Mouse (Mus musculus) lung, embryonic 16.5 days (tissue): ENCODE measurements at regions not wholly inside any gene's neighbourhood (a gene's known extent, or its start where the extent isn't known, plus 50 kb on each side); places are given as distances from the start of the nearest gene placed in this dataset.
A peak's percentile ranks its signal among the peaks of the same experiment; 100 is the strongest.

Experiments
- ATAC-seq: fragments of 200-750 bp; cut with Nextera tagmentation; 2 replicates; pipeline ENCODE4 v1.8.0; 2017; ENCODE audit warnings: low read depth, mild to moderate bottlenecking, moderate library complexity
- H3K27ac ChIP-seq: fragments of 300-500 bp; sonication (generic); 2 replicates; pipeline ENCODE4 v1.5.1; 2014; ENCODE audit warnings: mild to moderate bottlenecking, control low read depth, low read length
- H3K27me3 ChIP-seq: fragments of 300-500 bp; sonication (generic); 2 replicates; pipeline ENCODE4 v1.6.1; 2014; ENCODE audit warnings: low read depth, low read length, mixed read lengths; ENCODE audit not compliant: control insufficient read depth, insufficient read depth
- H3K36me3 ChIP-seq: fragments of 300-500 bp; sonication (generic); 2 replicates; pipeline ENCODE4 v1.6.1; 2014; ENCODE audit warnings: low read length; ENCODE audit not compliant: control insufficient read depth, insufficient read depth
- H3K4me1 ChIP-seq: fragments of 300-500 bp; sonication (generic); replicated peaks from 2 replicates; pipeline ENCODE4 v1.6.1; 2014; ENCODE audit warnings: low read length, mixed read lengths; ENCODE audit not compliant: control insufficient read depth, insufficient read depth
- H3K4me2 ChIP-seq: fragments of 300-500 bp; sonication (generic); 2 replicates; pipeline ENCODE4 v1.6.1; 2014; ENCODE audit warnings: low read depth, low read length, control low read depth
- H3K4me3 ChIP-seq: fragments of 300-500 bp; sonication (generic); 2 replicates; pipeline ENCODE4 v1.5.1; 2014; ENCODE audit warnings: mild to moderate bottlenecking, low read length, control low read depth
- H3K9ac ChIP-seq: fragments of 300-500 bp; sonication (generic); 2 replicates; pipeline ENCODE4 v1.6.1; 2014; ENCODE audit warnings: low read length, control low read depth
- H3K9me3 ChIP-seq: fragments of 300-500 bp; sonication (generic); 2 replicates; pipeline ENCODE4 v1.6.1; 2016; ENCODE audit warnings: low read length; ENCODE audit not compliant: control insufficient read depth
- WGBS: fragments of 180-500 bp; shearing (Covaris S2); extraction: QIAGEN DNeasy Blood & Tissue Kit; methylation state at CpG from one replicate; pipeline ENCODE4 v1.1.7; 2014; 5-methylcytosine and 5-hydroxymethylcytosine counted together

DNA sequence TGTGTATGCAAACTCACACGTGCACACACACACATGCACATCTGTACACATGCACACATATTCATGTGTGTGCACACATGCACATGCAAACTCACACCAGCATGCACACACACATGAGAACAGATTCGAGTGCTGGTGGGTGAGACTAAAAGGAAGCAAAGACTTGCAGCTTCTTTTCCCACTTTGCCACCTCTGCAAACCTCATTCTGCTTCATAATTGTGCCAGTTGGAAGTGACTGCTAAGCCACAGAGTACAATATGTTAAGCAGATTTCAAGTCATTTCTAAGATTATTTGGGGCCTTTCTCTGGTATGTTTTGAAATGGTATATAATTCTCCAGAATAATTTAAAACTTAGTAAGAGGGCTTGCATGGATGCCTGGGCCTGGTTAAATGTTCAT, 157.4 kb downstream of the Ankrd50 start:
- Histone ChIP-seq H3K9ac (no peak overlapping the region), H3K4me2 (no peak overlapping the region), H3K27ac (no peak overlapping the region), H3K4me3 (no peak overlapping the region), H3K4me1 (peaks cover 6% of the 10 kb centered on the region; the same call in 1 of the 2 replicates), H3K36me3 (no peaks in the 10 kb centered on the region), H3K9me3 (no peaks in the 10 kb centered on the region), H3K27me3 (no peaks in the 10 kb centered on the region)
- 77% methylated on average over 2 of the region's 2 CpGs for WGBS
- ATAC-seq, result no peak

DNA sequence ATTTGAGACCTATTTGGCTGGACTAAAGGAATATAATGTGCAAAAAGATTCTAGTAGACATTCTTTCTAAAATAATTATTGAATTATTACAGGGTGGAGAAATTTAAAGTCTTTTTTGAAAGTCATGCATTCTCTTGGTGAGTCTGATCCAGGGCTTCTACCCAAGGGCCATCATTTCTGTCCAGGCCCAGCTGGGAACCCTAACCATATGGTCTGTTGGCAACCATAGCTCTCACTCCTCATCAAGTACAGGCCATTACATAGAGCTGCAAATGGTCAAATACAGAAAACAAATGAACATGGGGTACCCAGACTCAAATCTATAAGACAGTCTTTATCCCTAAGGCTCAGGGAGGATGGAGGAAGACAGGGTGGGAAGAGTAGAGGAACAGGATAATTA, 158.4 kb downstream of the Ankrd50 start:
- Histone ChIP-seq H3K4me2 (no peak overlapping the region), H3K4me3 (no peak overlapping the region), H3K9me3 (no peaks in the 10 kb centered on the region), H3K4me1 (peaks cover 7% of the 10 kb centered on the region; the same call in 1 of the 2 replicates), H3K27ac (no peak overlapping the region), H3K27me3 (no peaks in the 10 kb centered on the region), H3K9ac (no peak overlapping the region), H3K36me3 (no peaks in the 10 kb centered on the region)
- ATAC-seq, result no peak

DNA sequence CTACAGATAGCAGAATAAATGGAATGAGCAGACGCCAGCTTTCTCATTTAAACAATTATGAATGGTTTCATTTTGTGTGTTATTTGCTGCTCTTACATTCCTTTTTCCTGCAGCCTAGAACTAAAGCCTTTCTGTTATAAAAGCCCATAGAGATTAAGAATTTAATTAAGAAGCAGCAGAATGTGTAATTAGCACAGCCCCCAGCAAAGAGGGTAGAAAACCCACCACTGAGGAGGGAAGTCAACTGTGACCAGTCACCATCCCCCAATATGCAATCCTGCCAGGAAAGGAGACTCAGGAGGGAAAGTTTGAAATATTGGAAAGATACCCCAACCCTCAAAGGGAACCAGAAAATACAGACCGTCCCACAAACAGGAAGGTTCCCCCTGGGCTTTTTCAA, 160.0 kb downstream of the Ankrd50 start:
- no peak for ATAC-seq
- Histone ChIP-seq H3K27me3 (no peaks in the 10 kb centered on the region), H3K9ac (no peak overlapping the region), H3K36me3 (no peaks in the 10 kb centered on the region), H3K27ac (no peak overlapping the region), H3K4me3 (no peak overlapping the region), H3K9me3 (no peaks in the 10 kb centered on the region), H3K4me1 (peaks cover 7% of the 10 kb centered on the region; the same call in 1 of the 2 replicates), H3K4me2 (no peak overlapping the region)
- 75% methylated on average over 2 of the region's 2 CpGs for WGBS

DNA sequence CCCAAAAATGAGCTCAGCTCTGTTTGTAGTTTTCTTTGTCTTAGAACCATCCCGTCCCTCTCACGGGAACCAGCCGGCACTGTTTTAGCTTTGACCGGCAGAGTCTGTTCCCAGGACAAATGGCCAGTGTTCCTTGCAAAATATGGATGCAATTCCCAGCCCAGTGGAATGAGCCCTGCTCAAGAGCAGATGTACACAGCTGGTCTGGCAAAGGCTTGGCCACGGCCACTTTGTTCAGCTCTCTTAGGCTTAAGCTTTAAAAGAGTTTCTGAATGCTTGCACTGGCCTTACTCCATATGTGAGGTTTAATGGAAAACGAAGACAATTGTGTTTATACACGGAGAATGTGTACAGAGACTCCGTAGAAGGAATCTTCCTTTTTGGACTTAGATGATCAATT, 162.2 kb downstream of the Ankrd50 start:
- ATAC-seq, result peak; percentile 92

DNA sequence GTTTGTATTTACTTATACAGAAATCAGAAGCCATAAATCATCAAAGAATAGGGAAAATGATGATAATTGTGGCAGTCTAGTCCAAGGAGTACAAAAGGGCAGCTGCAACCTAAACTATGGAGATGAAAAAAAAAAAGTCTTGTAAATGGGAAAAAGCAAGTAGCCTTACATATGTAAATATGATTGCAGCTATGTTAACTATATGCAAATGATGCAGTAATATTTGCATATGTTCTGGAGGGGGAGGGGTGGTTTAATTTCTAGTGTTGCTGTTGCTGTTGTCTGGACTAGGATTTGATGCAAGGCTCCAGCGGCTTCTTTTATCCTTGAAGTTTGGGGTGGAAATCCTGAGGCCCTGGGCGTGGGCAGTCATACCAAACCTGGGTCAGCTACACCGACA, 163.0 kb downstream of the Ankrd50 start:
- Histone ChIP-seq H3K9me3 (no peaks in the 10 kb centered on the region), H3K36me3 (no peaks in the 10 kb centered on the region), H3K27me3 (no peaks in the 10 kb centered on the region), H3K9ac (no peak overlapping the region), H3K27ac (0 out of 2 replicates have a peak overlapping the region, but pooled peaks have one; percentile 31), H3K4me1 (peaks cover 7% of the 10 kb centered on the region; the same call in 1 of the 2 replicates), H3K4me2 (no peak overlapping the region), H3K4me3 (no peak overlapping the region)
- 82% methylated on average over 3 of the region's 3 CpGs for WGBS
- no peak for ATAC-seq

More for the DNA sequence above, 162.2 kb downstream of the Ankrd50 start:
- no peak overlapping the region for H3K9ac ChIP-seq
- H3K4me2 ChIP-seq, result no peak overlapping the region
- no peaks in the 10 kb centered on the region for H3K27me3 ChIP-seq
- no peak overlapping the region for H3K4me3 ChIP-seq
- H3K9me3 ChIP-seq, result no peaks in the 10 kb centered on the region
- peaks cover 7% of the 10 kb centered on the region; the same call in 1 of the 2 replicates for H3K4me1 ChIP-seq
- H3K27ac ChIP-seq, result peak overlapping the region; percentile 76
- 37% methylated on average over 8 of the region's 8 CpGs for WGBS
- H3K36me3 ChIP-seq, result no peaks in the 10 kb centered on the region

DNA sequence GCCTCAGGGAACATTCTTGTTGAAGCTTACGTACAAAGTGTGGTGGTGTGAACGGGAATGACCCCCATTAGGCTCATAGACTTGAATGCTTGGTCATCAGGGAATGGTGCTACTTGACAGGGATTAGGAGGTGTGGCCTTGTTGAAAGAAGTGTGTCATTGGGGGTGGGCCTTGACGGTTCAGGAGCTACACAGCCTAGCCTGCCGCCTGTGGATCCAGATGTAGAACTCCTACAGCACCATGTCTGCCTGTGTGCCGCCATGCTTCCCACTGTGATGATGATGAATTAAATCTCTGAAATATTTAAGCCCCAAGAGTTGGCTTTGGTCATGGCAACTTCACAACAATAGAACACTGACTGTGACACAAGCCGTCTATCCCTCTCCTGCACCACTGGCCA, 163.6 kb downstream of the Ankrd50 start:
- ATAC-seq, result no peak
- Histone ChIP-seq H3K27me3 (no peaks in the 10 kb centered on the region), H3K27ac (no peak overlapping the region), H3K4me1 (peaks cover 7% of the 10 kb centered on the region; the same call in 1 of the 2 replicates), H3K4me2 (no peak overlapping the region), H3K9ac (no peak overlapping the region), H3K4me3 (no peak overlapping the region), H3K9me3 (no peaks in the 10 kb centered on the region), H3K36me3 (no peaks in the 10 kb centered on the region)
- 89% methylated on average over 6 of the region's 6 CpGs for WGBS

DNA sequence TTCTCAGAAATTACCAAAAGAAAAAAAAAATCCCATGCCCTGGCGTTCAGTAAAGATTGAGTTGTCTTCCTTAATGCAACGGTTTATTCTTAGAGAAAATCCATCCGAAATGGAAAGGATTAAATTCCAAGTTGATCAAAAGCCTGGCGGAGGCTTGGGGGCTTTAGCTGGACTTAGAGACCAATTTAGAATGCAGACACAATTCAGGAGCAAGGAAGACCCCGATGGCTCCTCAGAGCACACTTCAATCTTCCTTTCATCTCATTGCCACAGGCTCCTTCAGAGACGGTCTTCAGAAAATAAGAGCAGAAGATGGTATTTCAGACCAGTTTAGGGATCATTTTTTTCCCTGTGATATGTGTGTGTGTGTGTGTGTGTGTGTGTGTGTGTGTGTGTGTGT, 171.8 kb downstream of the Ankrd50 start:
- WGBS, result 71% methylated on average over 6 of the region's 6 CpGs
- ATAC-seq, result no peak
- Histone ChIP-seq H3K9ac (no peak overlapping the region), H3K27me3 (no peaks in the 10 kb centered on the region), H3K4me1 (peaks cover 3% of the 10 kb centered on the region; the same call in 1 of the 2 replicates), H3K27ac (no peak overlapping the region), H3K4me3 (no peak overlapping the region), H3K9me3 (no peaks in the 10 kb centered on the region), H3K36me3 (no peaks in the 10 kb centered on the region), H3K4me2 (no peak overlapping the region)

DNA sequence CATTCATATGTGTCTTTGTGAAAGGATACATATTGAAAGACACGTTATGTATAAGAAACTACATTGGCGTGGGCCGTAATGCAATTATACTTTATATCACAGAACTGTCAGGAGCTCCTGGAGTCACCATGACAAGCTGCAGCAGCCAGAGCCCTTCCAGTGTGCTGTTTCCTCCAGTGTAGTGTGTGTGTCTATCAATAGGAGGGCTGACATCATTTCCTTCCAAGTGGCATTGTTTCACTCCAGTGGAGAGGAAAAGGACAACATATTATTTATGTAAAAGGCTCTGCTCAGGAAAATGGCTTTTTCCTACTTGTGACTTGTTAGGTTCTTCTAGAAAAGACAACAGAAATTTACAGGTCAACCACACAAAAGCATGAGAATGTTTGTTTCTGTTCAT, 172.5 kb downstream of the Ankrd50 start:
- WGBS, result 61% methylated on average over 3 of the region's 3 CpGs
- Histone ChIP-seq H3K4me1 (peaks cover 3% of the 10 kb centered on the region; the same call in 1 of the 2 replicates), H3K4me2 (no peak overlapping the region), H3K27me3 (no peaks in the 10 kb centered on the region), H3K9ac (no peak overlapping the region), H3K27ac (peak overlapping the region; percentile 82; the same call in 1 of the 2 replicates), H3K9me3 (no peaks in the 10 kb centered on the region), H3K4me3 (no peak overlapping the region), H3K36me3 (no peaks in the 10 kb centered on the region)
- peak; percentile 84 for ATAC-seq

DNA sequence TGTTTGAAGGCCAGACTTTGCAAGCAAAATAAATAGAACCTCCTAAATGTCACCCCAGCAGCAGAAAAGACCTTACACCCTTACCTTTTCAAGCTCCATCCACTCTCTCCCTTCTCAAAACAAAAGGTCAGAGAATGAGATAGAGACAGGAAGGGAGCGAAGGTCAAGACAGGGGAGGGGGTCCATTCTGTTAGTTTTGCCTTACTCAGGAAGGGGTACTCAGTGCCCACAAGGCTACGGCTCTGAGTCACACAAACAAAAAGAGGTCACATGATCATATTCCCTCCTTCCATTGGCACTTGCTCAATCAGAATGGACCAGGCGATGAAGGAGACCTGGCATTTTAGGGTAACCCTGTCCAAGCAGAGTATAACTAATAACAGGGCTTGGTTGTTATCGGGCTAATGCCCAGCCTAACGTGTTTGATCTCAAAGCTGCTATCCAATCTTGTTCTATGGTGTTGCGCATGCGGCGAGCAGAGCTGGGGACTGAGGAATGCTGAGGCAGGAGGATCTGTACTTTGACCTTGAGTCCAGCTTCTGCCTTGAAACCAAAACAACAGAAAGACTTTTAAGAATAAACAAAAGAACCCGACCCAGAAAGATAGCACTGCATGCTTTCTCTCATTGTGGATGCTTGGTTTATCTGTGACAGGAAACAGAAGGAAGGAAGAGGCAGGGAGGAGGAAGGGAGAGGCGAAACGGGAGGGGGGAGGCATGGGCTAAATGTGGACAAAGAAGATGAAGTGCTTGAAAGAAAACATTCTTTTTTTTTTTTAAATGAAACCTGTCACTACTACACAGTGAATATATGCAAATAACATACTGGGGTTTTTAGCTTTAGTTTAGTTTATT, 184.5 kb downstream of the Ankrd50 start:
- Histone ChIP-seq H3K27ac (no peak overlapping the region), H3K9me3 (no peaks in the 10 kb centered on the region), H3K9ac (no peak overlapping the region), H3K4me2 (no peak overlapping the region), H3K27me3 (no peaks in the 10 kb centered on the region), H3K4me3 (no peak overlapping the region), H3K4me1 (0 out of 2 replicates have a peak, but pooled peaks cover 2% of the 10 kb centered on the region), H3K36me3 (no peaks in the 10 kb centered on the region)
- 53% methylated on average over 11 of the region's 11 CpGs for WGBS
- ATAC-seq, result no peak
